Mouse (Mus musculus): ENCODE measurements at regions not wholly inside any gene's neighbourhood (a gene's known extent, or its start where the extent isn't known, plus 50 kb on each side); places are given as distances from the start of the nearest gene placed in this dataset.

DNA sequence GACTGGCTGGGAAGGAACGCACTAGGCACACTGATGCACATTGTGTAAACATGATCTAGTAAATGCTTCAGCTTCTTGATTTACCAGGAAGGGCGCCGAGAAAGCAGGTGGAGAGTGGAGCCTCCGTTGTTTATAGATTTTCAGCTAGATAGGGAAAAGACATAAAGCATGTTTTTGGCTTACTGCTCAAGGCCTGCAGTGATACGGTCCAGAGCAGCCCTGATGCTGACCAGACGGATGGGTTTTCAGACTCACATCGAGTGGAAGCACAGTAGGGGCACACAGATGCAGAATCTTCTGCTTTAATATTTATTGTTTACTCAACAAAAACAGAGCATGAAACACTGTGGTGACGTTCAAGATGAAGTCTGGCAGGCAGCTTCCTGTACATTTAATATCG is 331.3 kb upstream of the Gm5148 start:
- no peak for TF ChIP-seq EP300 (IDR thresholded peaks at IDR 0.05; ENCODE audit: low read depth)
- TF ChIP-seq CTCF (IDR thresholded peaks at IDR 0.05; ENCODE audit: low read depth), result no peak
